Mouse (Mus musculus) MEL (cell line): ENCODE data around the gene Zdhhc16. TPM values are rescaled to one million over a fixed set of nuclear protein-coding genes. Genes with fewer than 3 reads are reported as not detected.

ENCODE experiments used
- DNase-seq: peaks from one replicate; pipeline ENCODE4 v3.0.0; 2011; ENCODE audit warnings: low read depth, low spot score
- H3K27ac ChIP-seq: 2 replicates; pipeline ENCODE4 v1.5.1; 2012; ENCODE audit warnings: low read depth, mild to moderate bottlenecking, control low read depth, low read length, moderate library complexity; ENCODE audit not compliant: control insufficient read depth
- H3K27me3 ChIP-seq, 2 experiments: fragments of 150-350 bp in 1 of 2; sonication (generic) in 1 of 2; 2 replicates each; pipeline ENCODE4 v1.6.1; 2012; ENCODE audit warnings: low read length in 2 of 2, mild to moderate bottlenecking in 2 of 2, improper control_type of control experiment in 1 of 2, moderate library complexity in 1 of 2; ENCODE audit not compliant: insufficient read depth in 2 of 2, control insufficient read depth in 1 of 2
- H3K36me3 ChIP-seq, 2 experiments: 2 replicates each; pipeline ENCODE4 v1.6.1; 2012 to 2014; ENCODE audit warnings: low read length in 2 of 2, improper control_type of control experiment in 1 of 2, inconsistent platforms in 1 of 2, mild to moderate bottlenecking in 1 of 2; ENCODE audit not compliant: insufficient read depth in 2 of 2, control insufficient read depth in 1 of 2
- H3K4me1 ChIP-seq, 2 experiments: fragments of 150-350 bp in 1 of 2; sonication (generic) in 1 of 2; 2 replicates each; pipeline ENCODE4 v1.6.1; 2012; ENCODE audit warnings: low read length in 2 of 2, improper control_type of control experiment in 1 of 2, mild to moderate bottlenecking in 1 of 2; ENCODE audit not compliant: insufficient read depth in 2 of 2, control insufficient read depth in 1 of 2
- H3K4me3 ChIP-seq, 2 experiments: fragments of 150-350 bp in 1 of 2; sonication (generic) in 1 of 2; 2 replicates each; pipeline ENCODE4 v1.5.1; 2012; ENCODE audit warnings: low read depth in 2 of 2, low read length in 2 of 2, mild to moderate bottlenecking in 2 of 2, moderate library complexity in 2 of 2, control low read depth in 1 of 2, improper control_type of control experiment in 1 of 2; ENCODE audit not compliant: control insufficient read depth in 1 of 2, insufficient read depth in 1 of 2
- H3K79me2 ChIP-seq: 2 replicates; pipeline ENCODE4 v1.6.1; 2012; ENCODE audit warnings: mild to moderate bottlenecking, low read length, moderate library complexity; ENCODE audit not compliant: control insufficient read depth, poor library complexity, insufficient read depth
- H3K9ac ChIP-seq: 2 replicates; pipeline ENCODE4 v1.6.1; 2012; ENCODE audit warnings: low read depth, mild to moderate bottlenecking, control low read depth, low read length, moderate library complexity; ENCODE audit not compliant: control insufficient read depth, poor library complexity, severe bottlenecking
- H3K9me3 ChIP-seq: fragments of 150-350 bp; sonication (generic); replicated peaks from 2 replicates; pipeline ENCODE4 v1.6.1; 2012; ENCODE audit warnings: mild to moderate bottlenecking, low read length, improper control_type of control experiment, moderate library complexity; ENCODE audit not compliant: insufficient read depth
- GABPA ChIP-seq: IDR thresholded peaks from 2 replicates; pipeline ENCODE4 v1.6.1; 2012; ENCODE audit warnings: low read depth, mild to moderate bottlenecking, inconsistent platforms, low read length, improper control_type of control experiment, moderate library complexity
- JUND ChIP-seq: IDR thresholded peaks from 2 replicates; pipeline ENCODE4 v1.6.1; 2011; ENCODE audit warnings: low read depth, mild to moderate bottlenecking, improper control_type of control experiment, low read length
- MAZ ChIP-seq: IDR thresholded peaks from 2 replicates; pipeline ENCODE4 v1.6.1; 2012; ENCODE audit warnings: low read depth, mild to moderate bottlenecking, inconsistent platforms, low read length, improper control_type of control experiment
- MEF2A ChIP-seq: IDR thresholded peaks from 2 replicates; pipeline ENCODE4 v1.6.1; 2014; ENCODE audit warnings: low read depth, mild to moderate bottlenecking, inconsistent platforms, low read length, improper control_type of control experiment; ENCODE audit not compliant: poor library complexity, insufficient replicate concordance, severe bottlenecking; ENCODE audit errors: extremely low read depth
- MYC ChIP-seq: IDR thresholded peaks from 2 replicates; pipeline ENCODE4 v1.6.1; 2011; ENCODE audit warnings: low read depth, mild to moderate bottlenecking, low read length, improper control_type of control experiment, moderate library complexity
- POLR2A ChIP-seq, 2 experiments: IDR thresholded peaks; 2 replicates each; pipeline ENCODE4 v1.6.1; 2011 to 2012; ENCODE audit warnings: low read length in 2 of 2, mild to moderate bottlenecking in 2 of 2, control low read depth in 1 of 2, improper control_type of control experiment in 1 of 2, low read depth in 1 of 2, moderate library complexity in 1 of 2; ENCODE audit not compliant: control insufficient read depth in 1 of 2, insufficient read depth in 1 of 2, poor library complexity in 1 of 2
- POLR2AphosphoS5 ChIP-seq: IDR thresholded peaks from 2 replicates; pipeline ENCODE4 v1.6.1; 2012; ENCODE audit warnings: low read depth, borderline replicate concordance, mild to moderate bottlenecking, inconsistent platforms, low read length, moderate library complexity, mixed read lengths
- SMC3 ChIP-seq: IDR thresholded peaks from 2 replicates; pipeline ENCODE4 v1.6.1; 2011; ENCODE audit warnings: low read depth, low read length, improper control_type of control experiment
- USF1 ChIP-seq: IDR thresholded peaks from 2 replicates; pipeline ENCODE4 v1.6.1; 2014; ENCODE audit warnings: low read depth, mild to moderate bottlenecking, inconsistent platforms, low read length, improper control_type of control experiment, moderate library complexity
- ZC3H11A ChIP-seq: IDR thresholded peaks from 2 replicates; pipeline ENCODE4 v1.6.1; 2012; ENCODE audit warnings: low read depth, mild to moderate bottlenecking, inconsistent platforms, low read length, improper control_type of control experiment
- ZMIZ1 ChIP-seq: IDR thresholded peaks from 2 replicates; pipeline ENCODE4 v1.6.1; 2012; ENCODE audit warnings: low read depth, mild to moderate bottlenecking, inconsistent platforms, low read length, improper control_type of control experiment, moderate library complexity
- polyA plus RNA-seq, 2 experiments: library from polyadenylated mRNA; stranded (reverse) in 1 of 2; unstranded in 1 of 2; fragments of >175 nt in 1 of 2; fragments of >200 nt in 1 of 2; gene quantifications; 2 replicates each; pipeline versions ENCODE4 v1.2.1 to v1.2.4; 2012; ENCODE audit warnings: low replicate concordance in 2 of 2, low read depth in 1 of 2; ENCODE audit not compliant: insufficient read length in 2 of 2, insufficient read depth in 1 of 2, missing spikeins in 1 of 2
- total RNA-seq: library from RNA; depleted of rRNA; stranded (reverse); fragments of 300-350 nt; gene quantifications from 2 replicates; pipeline ENCODE4 v1.2.3, GENCODE M21; 2012

The Zdhhc16 gene
- total and polyA plus RNA-seq, 3 experiments, result 99.2 to 128 TPM; not detected in 1

DNA sequence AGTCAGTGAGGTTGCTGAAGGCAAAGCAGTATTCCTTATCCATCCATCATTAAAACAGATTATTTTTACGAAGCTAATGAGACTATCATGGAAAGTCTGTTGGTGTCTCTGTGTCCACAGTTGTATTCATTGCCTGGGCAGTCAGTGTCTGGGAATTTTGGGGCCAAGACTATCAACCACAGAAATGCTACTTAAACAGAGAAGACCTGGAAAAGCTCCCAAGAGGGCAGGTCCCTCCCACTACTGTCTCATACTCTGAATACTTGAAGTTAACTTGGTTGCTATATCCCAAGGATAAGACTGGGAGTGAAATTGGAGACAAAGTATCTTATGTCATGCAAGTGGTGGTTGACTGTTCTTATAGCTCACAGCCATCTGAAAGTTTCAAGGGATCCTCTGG lies 2.6 kb downstream of the Zdhhc16 start:
- H3K4me1 ChIP-seq, result peaks cover 4 to 15% of the 10 kb centered on the region in 2 experiments
- no peak overlapping the region for H3K27ac ChIP-seq
- DNase-seq, result no peak
- peaks cover 39% of the 10 kb centered on the region for H3K79me2 ChIP-seq
- H3K36me3 ChIP-seq, result peaks cover 11 to 23% of the 10 kb centered on the region in 2 experiments
- TF ChIP-seq ZC3H11A (no peak), USF1 (no peak), MEF2A (no peak), MAZ (no peak), SMC3 (no peak)
- no peaks in the 10 kb centered on the region for H3K9me3 ChIP-seq
- H3K4me3 ChIP-seq, result no peak overlapping the region
- H3K27me3 ChIP-seq, result no peaks in the 10 kb centered on the region
- H3K9ac ChIP-seq, result no peak overlapping the region

- Histone ChIP-seq H3K27ac (no peak overlapping the region), H3K4me1 (peaks cover 4 to 7% of the 10 kb centered on the region in 2 experiments), H3K27me3 (no peaks in the 10 kb centered on the region), H3K9me3 (no peaks in the 10 kb centered on the region), H3K9ac (no peak overlapping the region), H3K79me2 (peaks cover 17% of the 10 kb centered on the region)
- TF ChIP-seq POLR2A (IDR thresholded peaks at IDR 0.05; ENCODE audit: control insufficient read depth in 1 of 2, insufficient read depth in 1 of 2, low read depth in 1 of 2, low read length in 2 of 2, poor library complexity in 1 of 2) (peak in 1 of 2 experiments; percentile 19; a peak in 1 of 4 replicates), GABPA (no peak), MYC (no peak), ZMIZ1 (no peak)
- TF ChIP-seq, all 39 proteins: peak for 1
- Histone ChIP-seq H3K36me3 (peaks cover 12 to 29% of the 10 kb centered on the region in 2 experiments), H3K4me3 (no peak overlapping the region)
- DNase-seq, result no peak
Observed at GRCm38 (mm10) chr19:41938539-41938938, 5.3 kb downstream of the Zdhhc16 start.

DNA sequence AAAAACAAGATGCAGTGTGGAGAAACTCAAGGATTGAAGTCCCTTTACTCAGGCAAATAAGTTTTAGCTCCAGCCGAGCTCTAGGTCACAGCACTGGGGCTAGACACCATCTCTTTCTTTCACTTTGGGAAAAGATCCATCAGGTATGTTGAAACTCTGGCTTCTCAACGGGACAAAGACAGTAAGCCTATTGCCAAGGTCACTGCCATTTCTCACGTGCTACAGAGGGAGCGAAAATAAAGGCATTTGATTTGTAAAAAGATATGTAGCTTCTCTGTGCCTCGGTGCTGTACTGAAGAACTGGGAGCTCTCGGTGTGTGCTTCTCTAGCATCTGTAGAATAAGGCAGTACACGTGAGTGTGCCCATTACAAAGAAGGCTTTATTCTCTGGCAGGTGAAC lies 10.6 kb downstream of the Zdhhc16 start:
- Histone ChIP-seq H3K4me1 (no peaks in the 10 kb centered on the region), H3K36me3 (peaks cover 0 to 66% of the 10 kb centered on the region in 2 experiments; a peak in 2 of 4 replicates), H3K27me3 (no peaks in the 10 kb centered on the region), H3K79me2 (no peaks in the 10 kb centered on the region), H3K9ac (no peak overlapping the region), H3K9me3 (no peaks in the 10 kb centered on the region), H3K4me3 (no peak overlapping the region), H3K27ac (no peak overlapping the region)
- TF ChIP-seq POLR2AphosphoS5 (peak; percentile 56; the same call in 1 of the 2 replicates), ZMIZ1 (0 out of 2 replicates have a peak, but pooled peaks have one; percentile 21), POLR2A (IDR thresholded peaks at IDR 0.05; ENCODE audit: control insufficient read depth in 1 of 2, insufficient read depth in 1 of 2, low read depth in 1 of 2, low read length in 2 of 2, poor library complexity in 1 of 2) (peak in 1 of 2 experiments; percentile 40; a peak in 1 of 4 replicates), JUND (no peak)
- DNase-seq, result no peak
